Mouse (Mus musculus): ENCODE results near the gene Ier3. TPM values are rescaled to one million over a fixed set of nuclear protein-coding genes. Genes with fewer than 3 reads are reported as not detected.

The Ier3 gene
- polyA plus RNA-seq, 1 experiment from 2014 or later: 27.3 TPM

GRCm38 (mm10) chr17:35832400-35833238 is 11.1 kb downstream of the Ier3 start:
- WGBS: 73% methylated on average over 8 of the region's 8 CpGs
- H3K27ac ChIP-seq (replicated peaks in 1 of 2; ENCODE audit: control insufficient read depth in 1 of 2, insufficient read depth in 1 of 2, low read depth in 2 of 2, low read length in 2 of 2): no peak overlapping the region

GRCm38 (mm10) chr17:35833239-35833751 is 11.8 kb downstream of the Ier3 start:
- Histone ChIP-seq H3K4me3 (ENCODE audit: control insufficient read depth in 1 of 2, insufficient read depth in 1 of 2, low read depth in 1 of 2, low read length in 2 of 2) (no peak overlapping the region), H3K27me3 (ENCODE audit: control insufficient read depth, insufficient read depth, low read length) (no peaks in the 10 kb centered on the region), H3K4me1 (ENCODE audit: control insufficient read depth in 2 of 2, insufficient read depth in 2 of 2, low read length in 2 of 2) (peaks cover 15 to 40% of the 10 kb centered on the region in 2 experiments), H3K9me3 (ENCODE audit: control insufficient read depth, low read length) (no peaks in the 10 kb centered on the region), H3K27ac (replicated peaks in 1 of 2; ENCODE audit: control insufficient read depth in 1 of 2, insufficient read depth in 1 of 2, low read depth in 2 of 2, low read length in 2 of 2) (no peak overlapping the region), H3K36me3 (ENCODE audit: control insufficient read depth, insufficient read depth, low read length) (peaks cover 78% of the 10 kb centered on the region), H3K9ac (ENCODE audit: low read length) (0 out of 2 replicates have a peak overlapping the region, but pooled peaks have one; percentile 0), H3K4me2 (ENCODE audit: low read length) (no peak overlapping the region)
- WGBS: 18% methylated on average over 5 of the region's 5 CpGs
- no peak for ATAC-seq (ENCODE audit: insufficient number of reproducible peaks, insufficient read depth, low FRiP score, low read depth)

More at GRCm38 (mm10) chr17:35832400-35833238, 11.1 kb downstream of the Ier3 start:
- ATAC-seq (ENCODE audit: insufficient number of reproducible peaks, insufficient read depth, low FRiP score, low read depth): no peak
- Histone ChIP-seq H3K4me2 (ENCODE audit: low read length) (no peak overlapping the region), H3K9me3 (ENCODE audit: control insufficient read depth, low read length) (no peaks in the 10 kb centered on the region), H3K27me3 (ENCODE audit: control insufficient read depth, insufficient read depth, low read length) (no peaks in the 10 kb centered on the region), H3K36me3 (ENCODE audit: control insufficient read depth, insufficient read depth, low read length) (peaks cover 84% of the 10 kb centered on the region), H3K4me1 (ENCODE audit: control insufficient read depth in 2 of 2, insufficient read depth in 2 of 2, low read length in 2 of 2) (peaks cover 15 to 40% of the 10 kb centered on the region in 2 experiments), H3K9ac (ENCODE audit: low read length) (no peak overlapping the region), H3K4me3 (ENCODE audit: control insufficient read depth in 1 of 2, insufficient read depth in 1 of 2, low read depth in 1 of 2, low read length in 2 of 2) (no peak overlapping the region)

DNA sequence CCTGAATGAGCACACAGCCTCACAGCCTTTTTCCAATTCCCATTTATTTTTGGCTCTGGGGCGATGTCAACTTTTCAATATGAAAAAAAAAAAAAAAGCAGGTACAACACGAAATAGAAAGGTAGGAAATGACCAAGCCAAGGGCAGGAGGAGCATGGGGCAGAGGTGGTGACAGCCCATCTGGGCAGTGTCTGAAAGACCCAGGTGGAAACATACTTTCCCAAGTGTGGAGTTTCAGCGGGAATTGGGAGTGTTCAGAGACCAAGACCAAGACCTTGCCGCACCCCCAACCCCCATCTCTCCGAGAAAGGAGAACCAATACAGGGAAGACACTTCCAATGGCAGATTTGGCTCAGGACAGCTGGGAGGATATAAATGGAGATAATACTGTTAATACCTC is 12.4 kb downstream of the Ier3 start:
- Histone ChIP-seq H3K4me2 (ENCODE audit: low read length) (no peak overlapping the region; the same call in 1 of the 2 replicates), H3K27me3 (ENCODE audit: control insufficient read depth, insufficient read depth, low read length) (no peaks in the 10 kb centered on the region), H3K9me3 (ENCODE audit: control insufficient read depth, low read length) (no peaks in the 10 kb centered on the region), H3K27ac (replicated peaks in 1 of 2; ENCODE audit: control insufficient read depth in 1 of 2, insufficient read depth in 1 of 2, low read depth in 2 of 2, low read length in 2 of 2) (no peak overlapping the region), H3K4me3 (ENCODE audit: control insufficient read depth in 1 of 2, insufficient read depth in 1 of 2, low read depth in 1 of 2, low read length in 2 of 2) (no peak overlapping the region), H3K36me3 (ENCODE audit: control insufficient read depth, insufficient read depth, low read length) (peaks cover 72% of the 10 kb centered on the region), H3K9ac (ENCODE audit: low read length) (peak overlapping the region; percentile 98; the same call in 1 of the 2 replicates), H3K4me1 (ENCODE audit: control insufficient read depth in 2 of 2, insufficient read depth in 2 of 2, low read length in 2 of 2) (peaks cover 15 to 40% of the 10 kb centered on the region in 2 experiments)
- no peak for ATAC-seq (ENCODE audit: insufficient number of reproducible peaks, insufficient read depth, low FRiP score, low read depth)
- WGBS: 48% methylated on average over 5 of the region's 5 CpGs

GRCm38 (mm10) chr17:35834696-35835422 is 13.4 kb downstream of the Ier3 start:
- Histone ChIP-seq H3K4me2 (ENCODE audit: low read length) (peak overlapping the region; percentile 71), H3K4me1 (ENCODE audit: control insufficient read depth in 2 of 2, insufficient read depth in 2 of 2, low read length in 2 of 2) (peaks cover 16 to 44% of the 10 kb centered on the region in 2 experiments), H3K9me3 (ENCODE audit: control insufficient read depth, low read length) (no peaks in the 10 kb centered on the region), H3K9ac (ENCODE audit: low read length) (peak overlapping the region; percentile 98), H3K27ac (replicated peaks in 1 of 2; ENCODE audit: control insufficient read depth in 1 of 2, insufficient read depth in 1 of 2, low read depth in 2 of 2, low read length in 2 of 2) (no peak overlapping the region), H3K4me3 (ENCODE audit: control insufficient read depth in 1 of 2, insufficient read depth in 1 of 2, low read depth in 1 of 2, low read length in 2 of 2) (peak overlapping the region; percentile 80 to 81; a peak in 3 of 4 replicates), H3K27me3 (ENCODE audit: control insufficient read depth, insufficient read depth, low read length) (no peaks in the 10 kb centered on the region), H3K36me3 (ENCODE audit: control insufficient read depth, insufficient read depth, low read length) (peaks cover 66% of the 10 kb centered on the region)
- 75% methylated on average over 26 of the region's 26 CpGs for WGBS
- ATAC-seq (ENCODE audit: insufficient number of reproducible peaks, insufficient read depth, low FRiP score, low read depth): no peak

GRCm38 (mm10) chr17:35835424-35836140 is 14.1 kb downstream of the Ier3 start:
- Histone ChIP-seq H3K27me3 (ENCODE audit: control insufficient read depth, insufficient read depth, low read length) (no peaks in the 10 kb centered on the region), H3K36me3 (ENCODE audit: control insufficient read depth, insufficient read depth, low read length) (peaks cover 63% of the 10 kb centered on the region), H3K9ac (ENCODE audit: low read length) (peak overlapping the region; percentile 98), H3K4me1 (ENCODE audit: control insufficient read depth in 2 of 2, insufficient read depth in 2 of 2, low read length in 2 of 2) (peaks cover 16 to 38% of the 10 kb centered on the region in 2 experiments), H3K27ac (replicated peaks in 1 of 2; ENCODE audit: control insufficient read depth in 1 of 2, insufficient read depth in 1 of 2, low read depth in 2 of 2, low read length in 2 of 2) (no peak overlapping the region), H3K9me3 (ENCODE audit: control insufficient read depth, low read length) (no peaks in the 10 kb centered on the region), H3K4me3 (ENCODE audit: control insufficient read depth in 1 of 2, insufficient read depth in 1 of 2, low read depth in 1 of 2, low read length in 2 of 2) (peak overlapping the region; percentile 80 to 81), H3K4me2 (ENCODE audit: low read length) (peak overlapping the region; percentile 71)
- no peak for ATAC-seq (ENCODE audit: insufficient number of reproducible peaks, insufficient read depth, low FRiP score, low read depth)
- 72% methylated on average over 26 of the region's 26 CpGs for WGBS

DNA sequence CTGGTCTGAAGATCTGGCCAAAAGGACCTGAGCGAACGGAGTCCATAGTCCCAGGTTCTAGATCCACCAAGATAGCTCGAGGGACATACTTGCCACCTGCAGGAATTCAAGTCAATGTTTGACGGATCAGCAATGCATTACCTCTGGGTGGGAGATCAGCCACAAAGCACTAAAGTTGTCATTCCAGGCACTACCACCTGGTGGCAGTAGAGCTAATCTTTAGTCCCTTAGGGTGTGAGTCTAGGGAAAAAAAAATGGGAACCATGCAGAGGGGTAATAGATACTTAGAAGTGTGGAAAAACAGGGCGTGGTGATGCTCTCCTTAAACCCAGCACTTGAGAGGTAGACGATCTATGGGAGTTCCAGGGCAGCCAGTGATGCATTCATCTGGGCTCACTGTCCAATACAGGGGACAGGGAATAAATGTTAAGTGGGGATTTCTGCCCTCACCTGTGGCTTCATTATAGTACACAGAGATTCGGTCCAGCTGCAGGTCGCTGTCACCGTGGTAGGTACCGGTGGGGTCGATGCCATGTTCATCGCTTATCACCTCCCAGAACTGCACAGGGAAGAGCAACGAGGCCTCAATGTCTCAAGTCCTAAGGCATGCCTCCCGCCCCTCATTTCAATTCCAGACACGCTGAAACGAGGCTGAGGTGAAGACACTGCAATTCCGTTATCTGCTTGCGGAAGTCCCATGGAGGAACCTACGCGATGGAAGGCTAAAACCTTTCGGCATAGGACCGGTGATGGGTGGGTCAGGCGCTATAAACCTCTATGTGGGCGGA is 14.9 kb downstream of the Ier3 start:
- Histone ChIP-seq H3K36me3 (ENCODE audit: control insufficient read depth, insufficient read depth, low read length) (peaks cover 55% of the 10 kb centered on the region), H3K4me2 (ENCODE audit: low read length) (peak overlapping the region; percentile 71), H3K4me3 (ENCODE audit: control insufficient read depth in 1 of 2, insufficient read depth in 1 of 2, low read depth in 1 of 2, low read length in 2 of 2) (peak overlapping the region; percentile 80 to 81), H3K9ac (ENCODE audit: low read length) (peak overlapping the region; percentile 98), H3K27ac (replicated peaks in 1 of 2; ENCODE audit: control insufficient read depth in 1 of 2, insufficient read depth in 1 of 2, low read depth in 2 of 2, low read length in 2 of 2) (peak overlapping the region; percentile 89 to 97), H3K27me3 (ENCODE audit: control insufficient read depth, insufficient read depth, low read length) (no peaks in the 10 kb centered on the region), H3K9me3 (ENCODE audit: control insufficient read depth, low read length) (no peaks in the 10 kb centered on the region), H3K4me1 (ENCODE audit: control insufficient read depth in 2 of 2, insufficient read depth in 2 of 2, low read length in 2 of 2) (peaks cover 16 to 37% of the 10 kb centered on the region in 2 experiments)
- no peak for ATAC-seq (ENCODE audit: insufficient number of reproducible peaks, insufficient read depth, low FRiP score, low read depth)
- WGBS: 7% methylated on average over 24 of the region's 24 CpGs
